Mouse (Mus musculus) forebrain, embryonic 15.5 days (tissue): ENCODE data around the gene Grtp1. TPM values are rescaled to one million over a fixed set of nuclear protein-coding genes. Genes with fewer than 3 reads are reported as not detected.
A peak's percentile ranks its signal among the peaks of the same experiment; 100 is the strongest.
"Not testable (repeated sequence)": the region's sequence is repeated elsewhere in the genome, so short reads cannot be mapped to it uniquely, and the experiment has no call there.

ENCODE experiments used
- ATAC-seq: fragments of 200-750 bp; cut with Nextera tagmentation; replicated peaks from 2 replicates; pipeline ENCODE4 v1.8.0; 2017; ENCODE audit warnings: mild to moderate bottlenecking, moderate TSS enrichment, moderate library complexity
- H3K27ac ChIP-seq: fragments of 300-500 bp; sonication (generic); replicated peaks from 2 replicates; pipeline ENCODE4 v1.5.1; 2015; ENCODE audit warnings: mild to moderate bottlenecking, inconsistent platforms
- H3K27me3 ChIP-seq: fragments of 300-500 bp; sonication (generic); 2 replicates; pipeline ENCODE4 v1.6.1; 2015; ENCODE audit warnings: inconsistent platforms
- H3K36me3 ChIP-seq: fragments of 300-500 bp; sonication (generic); 2 replicates; pipeline ENCODE4 v1.6.1; 2015; ENCODE audit warnings: mild to moderate bottlenecking, inconsistent platforms
- H3K4me1 ChIP-seq: fragments of 300-500 bp; sonication (generic); 2 replicates; pipeline ENCODE4 v1.6.1; 2015; ENCODE audit warnings: inconsistent platforms
- H3K4me2 ChIP-seq: fragments of 300-500 bp; sonication (generic); replicated peaks from 2 replicates; pipeline ENCODE4 v1.6.1; 2015; ENCODE audit warnings: mild to moderate bottlenecking, inconsistent platforms
- H3K4me3 ChIP-seq: fragments of 300-500 bp; sonication (generic); 2 replicates; pipeline ENCODE4 v1.5.1; 2015; ENCODE audit warnings: mild to moderate bottlenecking, inconsistent platforms
- H3K9ac ChIP-seq: fragments of 300-500 bp; sonication (generic); replicated peaks from 2 replicates; pipeline ENCODE4 v1.6.1; 2015; ENCODE audit warnings: mild to moderate bottlenecking, inconsistent platforms
- H3K9me3 ChIP-seq: fragments of 300-500 bp; sonication (generic); 2 replicates; pipeline ENCODE4 v1.6.1; 2016; ENCODE audit warnings: inconsistent platforms
- WGBS: fragments of 180-500 bp; shearing (Covaris S2); methylation state at CpG from one replicate; pipeline ENCODE4 v1.1.7; 2015; ENCODE audit warnings: mixed read lengths; 5-methylcytosine and 5-hydroxymethylcytosine counted together
- microRNA counts: library from miRNA; unstranded; fragments of <30 nt; microRNA quantifications from one replicate; lab custom pipeline; 2016
- microRNA-seq: library from miRNA; unstranded; fragments of <30 nt; microRNA quantifications from one replicate; pipeline ENCODE4, GENCODE M21; 2016
- polyA plus RNA-seq: library from polyadenylated mRNA; unstranded; fragments of >200 nt; fragmentation: Nextera tagmentation; extraction: Ambion mirVana; gene quantifications from 2 replicates; pipeline ENCODE4 v1.2.1, GENCODE M21; 2015

Gene Grtp1
- polyA plus RNA-seq, 1 experiment from 2014 or later: 23.4 TPM

GRCm38 (mm10) chr8:13139641-13140182 is 60.7 kb downstream of the Grtp1 start:
- no peak for ATAC-seq
- no peaks in the 10 kb centered on the region for H3K27me3 ChIP-seq
- peaks cover 98% of the 10 kb centered on the region for H3K36me3 ChIP-seq
- H3K4me2 ChIP-seq: no peak overlapping the region
- WGBS: 94% methylated on average over 6 of the region's 6 CpGs
- H3K4me3 ChIP-seq: no peak overlapping the region
- no peaks in the 10 kb centered on the region for H3K4me1 ChIP-seq
- no peaks in the 10 kb centered on the region for H3K9me3 ChIP-seq
- H3K9ac ChIP-seq: no peak overlapping the region
- no peak overlapping the region for H3K27ac ChIP-seq

- not testable (repeated sequence) for H3K4me3 ChIP-seq, H3K27ac ChIP-seq, H3K27me3 ChIP-seq, ATAC-seq, H3K9me3 ChIP-seq, H3K9ac ChIP-seq, H3K4me2 ChIP-seq, H3K4me1 ChIP-seq
- WGBS: 67% methylated on average over 9 of the region's 9 CpGs
- H3K36me3 ChIP-seq: peaks cover 84% of the 10 kb centered on the region
These were observed 68.2 kb downstream of the Grtp1 start for GRCm38 (mm10) chr8:13132220-13132619.

GRCm38 (mm10) chr8:13124897-13125296 is 75.5 kb downstream of the Grtp1 start:
- Histone ChIP-seq H3K4me2 (no peak overlapping the region), H3K36me3 (peaks cover 54% of the 10 kb centered on the region), H3K4me1 (no peaks in the 10 kb centered on the region), H3K4me3 (no peak overlapping the region), H3K9me3 (no peaks in the 10 kb centered on the region), H3K27me3 (no peaks in the 10 kb centered on the region), H3K9ac (no peak overlapping the region), H3K27ac (no peak overlapping the region)
- no peak for ATAC-seq
- 92% methylated on average over 8 of the region's 8 CpGs for WGBS

GRCm38 (mm10) chr8:13122887-13123421 is 77.5 kb downstream of the Grtp1 start:
- Histone ChIP-seq H3K4me2 (no peak overlapping the region), H3K27me3 (no peaks in the 10 kb centered on the region), H3K4me3 (no peak overlapping the region), H3K36me3 (peaks cover 40% of the 10 kb centered on the region), H3K9me3 (no peaks in the 10 kb centered on the region), H3K9ac (no peak overlapping the region), H3K4me1 (no peaks in the 10 kb centered on the region), H3K27ac (no peak overlapping the region)
- WGBS: 97% methylated on average over 7 of the region's 7 CpGs
- no peak for ATAC-seq

MicroRNAs within 50 kb of the gene (microRNA counts, 519-probe panel; counts per million panel counts)
- microRNA mmu-miR-1968 (lab: Ali Mortazavi, UCI): 2,245 counts per million, percentile 39 among the panel's probes with 10 or more counts

Small RNA genes lying within 50 kb of the gene (microRNA-seq; reads per million reads assigned to microRNA genes)
- gene Mir1968: 26.6 reads per million, percentile 35 among the genes with 10 or more reads in this experiment
- not detected for gene Mir7065

Other genes starting within 250 kb of the Grtp1 start
- gene F7, start 174.6 kb downstream of the Grtp1 start, polyA plus RNA-seq: 0.11 and 0.13 TPM in 2 replicates
- gene F10, start 163.3 kb downstream of the Grtp1 start, polyA plus RNA-seq: 0.26 and 0.43 TPM in 2 replicates
- 1.4 and 2.0 TPM in 2 replicates for gene Proz, start 139.7 kb downstream of the Grtp1 start, polyA plus RNA-seq
- 51.0 and 51.4 TPM in 2 replicates for gene Pcid2, start 95.2 kb downstream of the Grtp1 start, polyA plus RNA-seq
- gene Cul4a, start 95.0 kb downstream of the Grtp1 start, polyA plus RNA-seq: 68.4 and 73.8 TPM in 2 replicates
- 236 and 242 TPM in 2 replicates for gene Lamp1, start 41.5 kb downstream of the Grtp1 start, polyA plus RNA-seq
- 0.57 TPM in 1 of 2 replicates, not detected in the other for gene Adprhl1, start 53.5 kb upstream of the Grtp1 start, polyA plus RNA-seq
- 35.7 and 36.6 TPM in 2 replicates for gene Dcun1d2, start 87.5 kb upstream of the Grtp1 start, polyA plus RNA-seq
- gene Tmco3, start 87.6 kb upstream of the Grtp1 start, polyA plus RNA-seq: 46.3 and 49.3 TPM in 2 replicates
- 144 and 146 TPM in 2 replicates for gene Tfdp1, start 138.1 kb upstream of the Grtp1 start, polyA plus RNA-seq
- gene Atp4b, start 196.2 kb upstream of the Grtp1 start, polyA plus RNA-seq: not detected in 2 replicates
- gene Grk1, start 204.5 kb upstream of the Grtp1 start, polyA plus RNA-seq: 0.03 TPM in 1 of 2 replicates, not detected in the other
- gene Tmem255b, start 234.6 kb upstream of the Grtp1 start, polyA plus RNA-seq: 0.36 TPM in 1 of 2 replicates, not detected in the other